Mouse (Mus musculus): ENCODE data around the gene Gstm4.

DNA sequence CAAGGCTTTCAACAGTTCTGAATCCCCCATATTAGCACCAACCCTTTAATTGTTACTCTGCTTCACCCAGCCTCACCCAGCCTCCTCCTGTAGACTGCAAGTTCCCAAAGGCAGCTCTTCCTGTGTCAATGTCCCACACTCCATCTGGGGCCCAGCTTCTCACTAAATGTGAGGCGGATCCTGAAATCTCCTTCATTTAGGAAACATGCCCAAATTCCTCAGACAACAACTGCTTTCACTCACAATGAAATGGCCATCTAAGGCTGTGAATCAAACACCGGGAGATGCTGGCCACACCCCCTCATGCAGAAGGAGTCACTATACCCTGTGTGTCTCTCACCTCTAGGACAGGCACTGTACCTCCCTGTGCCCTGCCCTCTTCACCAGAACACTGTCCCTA, 45.2 kb upstream of the Gstm4 start:
- TF ChIP-seq CTCF (IDR thresholded peaks at IDR 0.05; ENCODE audit: low read depth) (no peak), EP300 (IDR thresholded peaks at IDR 0.05; ENCODE audit: low read depth) (no peak)
